Mouse (Mus musculus): ENCODE measurements at regions not wholly inside any gene's neighbourhood (a gene's known extent, or its start where the extent isn't known, plus 50 kb on each side); places are given as distances from the start of the nearest gene placed in this dataset.
A peak's percentile ranks its signal among the peaks of the same experiment; 100 is the strongest.
"Not testable (repeated sequence)": the region's sequence is repeated elsewhere in the genome, so short reads cannot be mapped to it uniquely, and the experiment has no call there.

DNA sequence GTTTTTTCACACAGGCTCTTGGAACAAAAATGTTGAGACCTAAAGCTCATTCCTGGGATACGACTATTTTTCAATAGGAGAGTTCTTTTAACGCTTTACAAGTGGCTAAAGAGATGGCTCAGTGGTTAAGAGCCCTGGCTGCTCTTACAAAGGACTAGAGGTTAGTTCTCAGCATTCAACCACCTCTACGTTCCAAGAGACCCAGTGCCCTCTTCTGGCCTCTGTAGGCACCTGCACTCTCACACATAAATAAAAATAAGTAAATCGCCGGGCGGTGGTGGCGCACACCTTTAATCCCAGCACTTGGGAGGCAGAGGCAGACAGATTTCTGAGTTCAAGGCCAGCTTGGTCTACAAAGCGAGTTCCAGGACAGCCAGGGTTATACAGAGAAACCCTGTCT lies 70.5 kb upstream of the Rad23b start:
- not testable (repeated sequence) for DNase-seq (ENCODE audit: low spot score in 2 of 2)

DNA sequence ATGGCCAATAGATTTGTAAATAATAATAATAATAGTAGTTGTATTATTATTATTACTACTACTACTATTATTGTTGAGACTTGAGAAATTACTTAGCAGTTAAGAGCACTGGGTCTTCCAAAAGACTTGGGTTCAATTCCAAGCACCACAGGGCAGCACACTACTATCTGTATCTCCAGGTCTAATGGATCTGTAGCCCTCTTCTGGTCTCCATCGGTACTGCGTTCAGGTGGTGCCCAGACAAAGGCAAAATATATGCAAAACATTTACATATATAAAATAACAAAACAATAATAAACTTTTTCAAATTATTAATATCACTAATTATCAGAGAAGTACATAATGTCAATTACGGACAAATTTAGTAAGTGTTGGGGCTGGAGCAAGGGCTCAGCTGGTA lies 69.1 kb upstream of the Rad23b start:
- no peak for DNase-seq (ENCODE audit: low spot score in 2 of 2)

DNA sequence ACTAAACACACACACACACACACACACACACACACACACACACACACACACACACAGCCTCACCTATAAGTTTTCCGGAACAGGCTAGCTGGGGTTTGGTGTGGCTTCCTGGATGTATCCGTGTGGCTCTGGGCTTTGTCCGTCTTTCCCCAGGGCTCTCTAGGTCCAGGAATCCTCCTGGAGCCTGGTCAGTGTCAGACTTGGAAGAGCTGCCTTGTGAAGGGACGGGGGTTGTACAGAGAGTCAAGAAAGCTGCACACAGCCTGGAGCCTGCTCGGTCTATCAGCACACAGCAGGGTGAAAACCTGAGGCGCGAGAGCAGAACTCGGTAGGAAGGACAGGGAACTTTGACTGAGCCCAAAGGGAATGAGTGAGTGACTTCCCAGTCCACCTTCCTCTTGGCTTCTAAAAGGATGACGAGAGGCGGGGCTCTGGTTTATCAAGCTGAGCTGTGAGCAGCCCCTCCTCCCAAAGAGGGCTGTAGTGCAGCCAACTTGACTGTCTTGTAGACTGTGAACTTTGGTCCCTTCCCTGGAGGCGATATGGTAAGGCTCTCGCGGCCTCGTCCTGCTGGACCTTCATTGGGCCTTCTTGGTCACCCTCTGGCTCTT lies 68.3 kb upstream of the Rad23b start:
- no peak for DNase-seq (ENCODE audit: low spot score in 2 of 2)

DNA sequence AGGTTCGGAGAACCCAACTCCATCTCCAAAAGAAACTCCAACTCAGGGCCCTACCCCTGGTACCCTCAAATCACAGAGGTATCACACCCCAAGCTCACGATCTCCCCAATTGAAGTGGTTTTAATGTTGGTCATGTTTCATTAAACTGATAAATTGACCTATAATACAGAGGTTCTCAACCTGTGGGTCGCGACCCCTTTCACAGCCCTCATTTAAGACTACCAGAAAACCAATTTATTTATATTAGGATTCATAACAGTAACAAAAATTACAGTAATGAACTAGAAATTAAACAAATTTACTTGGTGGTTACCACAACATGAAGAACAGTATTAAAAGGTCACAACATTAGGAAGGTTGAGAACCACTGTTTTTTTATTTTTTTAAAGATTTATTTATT lies 67.4 kb upstream of the Rad23b start:
- DNase-seq (ENCODE audit: low spot score in 2 of 2), result no peak

DNA sequence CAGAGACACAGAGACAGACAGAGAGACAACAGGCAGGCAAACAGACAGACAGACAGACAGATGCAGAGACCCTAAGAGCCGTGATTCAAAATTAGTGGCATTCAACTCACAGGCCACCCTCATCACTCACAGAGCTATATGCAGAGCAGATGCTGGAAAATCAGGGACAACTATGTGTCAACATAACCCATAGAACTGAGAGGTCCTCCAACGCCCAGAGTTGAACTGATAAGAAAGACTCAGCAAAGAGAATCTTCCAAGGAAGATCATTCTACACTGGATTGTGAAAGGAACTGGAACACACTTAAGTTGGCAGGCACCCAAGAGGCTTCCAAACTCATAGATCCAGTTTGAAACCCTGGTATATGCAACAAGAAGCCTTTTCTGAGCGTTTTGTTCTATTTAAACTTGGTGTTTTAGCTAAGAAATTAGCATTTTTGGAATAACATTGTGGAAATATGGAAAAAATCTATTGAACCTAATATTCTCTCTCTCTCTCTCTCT lies 65.1 kb upstream of the Rad23b start:
- no peak for DNase-seq (ENCODE audit: low spot score in 2 of 2)

DNA sequence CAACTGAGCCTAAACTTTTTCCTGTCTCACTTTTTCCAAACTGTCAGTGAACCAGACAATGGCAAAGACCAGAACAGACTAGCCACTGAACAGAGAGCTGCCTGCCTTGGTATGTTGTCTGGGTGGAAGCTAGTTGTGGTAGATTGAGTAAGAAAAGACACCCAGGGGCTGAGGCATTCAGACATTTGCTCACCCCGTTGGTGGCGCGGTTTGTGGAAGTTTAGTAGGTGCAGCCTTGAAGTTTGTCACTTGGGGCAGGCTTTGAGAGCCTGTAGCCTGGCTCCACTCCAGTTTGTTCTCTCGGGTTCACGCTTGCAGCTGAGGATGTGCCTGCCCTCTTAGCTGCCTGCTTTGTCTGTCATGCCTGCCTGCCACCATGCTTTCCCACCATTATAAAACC lies 64.2 kb upstream of the Rad23b start:
- no peak for DNase-seq (ENCODE audit: low spot score in 2 of 2)

DNA sequence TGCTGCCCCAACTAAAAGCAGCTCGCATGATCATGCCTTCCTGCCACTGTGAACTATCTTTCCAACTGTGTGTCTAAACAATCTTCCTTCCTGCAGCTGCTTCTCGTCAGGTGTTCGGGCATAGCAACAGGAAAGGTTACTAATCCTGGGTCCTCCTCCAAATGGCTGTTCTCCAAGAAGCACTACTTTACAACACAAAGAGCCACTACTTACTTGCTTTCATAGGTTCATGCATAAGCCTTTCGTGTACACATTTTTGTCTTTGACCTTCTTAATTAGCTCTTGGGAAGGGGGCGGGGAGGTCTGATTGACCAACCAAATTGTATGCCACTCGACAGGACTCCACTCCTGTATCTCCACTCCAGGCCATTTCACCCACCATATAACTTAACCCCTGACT lies 61.4 kb upstream of the Rad23b start:
- no peak for DNase-seq (ENCODE audit: low spot score in 2 of 2)

DNA sequence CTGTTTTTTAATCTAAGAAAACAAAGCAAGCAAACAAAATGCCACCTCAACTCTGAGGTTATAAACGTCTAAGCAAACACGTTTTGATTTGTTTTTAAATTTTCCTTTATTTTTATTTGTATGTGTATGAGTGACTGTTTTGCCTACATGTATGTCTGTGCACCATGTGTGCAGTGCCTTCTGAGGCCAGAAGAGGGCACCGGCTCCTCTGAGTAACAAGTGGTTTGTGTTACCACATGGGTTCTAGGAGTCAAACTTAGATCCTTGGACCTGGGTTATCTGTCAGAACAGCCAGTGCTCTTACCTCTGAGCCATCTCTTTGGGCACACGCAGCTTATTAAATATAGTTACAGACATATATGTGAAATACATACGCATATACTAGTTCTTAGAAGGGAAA lies 57.6 kb upstream of the Rad23b start:
- no peak for DNase-seq (ENCODE audit: low spot score in 2 of 2)

DNA sequence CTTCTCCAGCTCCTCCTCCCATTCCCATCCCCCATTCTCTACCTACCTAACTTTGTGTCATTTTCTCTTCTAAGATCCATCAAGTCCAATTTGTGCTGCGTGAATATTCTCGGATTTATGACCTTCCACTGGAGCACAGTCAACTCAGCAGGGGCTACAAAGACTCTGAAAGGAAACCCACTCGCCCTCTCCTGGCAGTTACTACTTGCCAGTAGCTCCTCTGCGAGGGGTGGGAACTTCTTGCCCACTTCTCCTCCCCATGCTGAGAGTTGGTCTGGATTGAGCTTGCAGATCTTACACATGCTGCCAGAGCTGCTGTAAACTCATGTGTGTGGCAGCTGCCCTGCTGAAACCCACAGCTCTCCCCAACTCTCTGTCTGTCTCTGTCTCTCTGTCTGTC lies 57.1 kb upstream of the Rad23b start:
- no peak for DNase-seq (ENCODE audit: low spot score in 2 of 2)

DNA sequence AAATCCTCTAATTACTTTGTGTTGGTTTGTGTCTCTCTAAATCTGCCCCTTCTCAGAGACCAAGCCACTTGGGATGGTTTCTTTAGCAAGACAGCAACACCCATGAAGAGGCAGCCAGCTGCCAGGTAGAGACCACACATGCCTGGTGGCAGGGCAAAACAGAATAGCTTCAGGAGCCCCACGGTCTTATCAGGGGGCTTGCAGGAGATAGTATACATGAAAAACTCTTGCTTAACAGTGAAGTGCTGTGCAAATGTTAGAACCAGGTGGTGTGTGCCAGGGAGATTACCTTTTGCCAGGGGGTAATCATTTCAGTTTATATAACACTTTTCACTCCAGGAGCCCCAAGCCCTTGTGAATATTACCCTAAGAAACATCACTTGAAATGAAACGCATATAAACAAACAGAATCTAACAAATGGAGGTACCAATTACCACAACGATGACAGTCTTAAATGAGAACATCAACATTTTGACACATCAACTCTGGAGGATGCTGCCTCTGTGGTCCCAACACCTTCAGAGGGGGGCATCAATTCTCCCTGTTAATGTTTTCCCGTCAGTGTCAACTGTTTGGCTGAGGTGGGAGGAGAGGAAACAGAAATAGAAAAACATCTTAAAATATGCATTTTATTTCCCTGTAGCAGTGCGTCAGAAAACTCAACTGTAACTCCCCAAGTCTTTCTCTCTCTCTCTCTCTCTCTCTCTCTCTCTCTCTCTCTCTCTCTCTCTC lies 56.3 kb upstream of the Rad23b start:
- no peak for DNase-seq (ENCODE audit: low spot score in 2 of 2)

DNA sequence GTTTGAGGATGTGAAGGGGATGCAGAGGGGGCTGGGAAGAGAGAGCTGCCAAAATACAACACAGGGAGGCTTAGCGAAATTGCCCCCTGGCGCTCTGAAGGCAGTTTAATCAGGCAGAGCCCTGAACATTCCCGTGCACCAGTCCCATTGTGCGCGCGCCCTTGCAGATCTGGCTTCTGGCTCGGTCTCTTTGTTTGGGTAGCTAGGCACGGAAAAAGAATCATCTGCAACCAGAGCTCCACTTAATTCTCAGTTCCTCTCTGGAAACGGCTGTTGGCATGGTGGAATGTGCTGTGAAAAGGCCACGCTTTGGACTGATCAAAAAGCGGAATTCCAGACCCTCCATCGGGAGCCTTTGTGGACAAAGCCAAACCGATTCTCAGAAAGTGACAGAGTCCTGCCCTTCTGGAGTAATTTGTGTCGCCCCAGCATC lies 55.6 kb upstream of the Rad23b start:
- peak; percentile 69 to 74 for DNase-seq (ENCODE audit: low spot score in 2 of 2)

DNA sequence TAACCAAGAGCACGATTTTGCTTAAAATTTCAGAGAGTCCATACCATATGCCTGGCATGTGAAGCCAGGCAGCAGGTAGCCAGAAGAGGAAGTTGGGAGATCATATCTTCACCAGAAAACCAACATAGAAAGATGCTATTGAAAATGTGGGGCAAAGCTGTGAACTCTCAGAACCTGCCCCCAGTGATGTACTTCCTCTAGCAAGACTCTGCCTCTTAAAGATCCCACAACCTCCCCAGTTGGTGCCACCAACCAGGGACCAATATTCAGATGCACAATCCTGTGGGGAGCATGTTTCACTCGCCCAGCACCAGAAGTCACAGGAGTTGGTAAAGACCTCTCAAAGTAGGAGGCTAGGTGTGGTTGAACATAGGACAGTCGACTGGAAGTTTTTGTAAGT lies 52.0 kb upstream of the Rad23b start:
- no peak for DNase-seq (ENCODE audit: low spot score in 2 of 2)
